Mouse (Mus musculus): ENCODE measurements around the gene Glod5. TPM values are rescaled to one million over a fixed set of nuclear protein-coding genes. Genes with fewer than 3 reads are reported as not detected.
"Not testable (repeated sequence)": the region's sequence is repeated elsewhere in the genome, so short reads cannot be mapped to it uniquely, and the experiment has no call there.

Glod5 gene
- total and polyA plus RNA-seq, 3 experiments, result not detected

- H3K79me2 ChIP-seq (replicated peaks; ENCODE audit: control insufficient read depth, extremely low read depth, insufficient read depth, poor library complexity, severe bottlenecking); H3K9me3 ChIP-seq (replicated peaks; ENCODE audit: low read length); H3K4me2 ChIP-seq (ENCODE audit: insufficient read depth, low read depth, poor library complexity, severe bottlenecking); H3K4me1 ChIP-seq (ENCODE audit: control insufficient read depth in 1 of 2, insufficient read depth in 2 of 2); H3K4me3 ChIP-seq (replicated peaks in 1 of 3; ENCODE audit: low read depth in 2 of 3, low read length in 2 of 3, poor library complexity in 1 of 3); DNase-seq (ENCODE audit: extremely low read depth); in situ Hi-C loops (cut with MboI; ENCODE audit: low pct_ligation_motif_present, low pct_unique_long_range_greater_than_20kb, low sequenced_read_pairs); H3K9ac ChIP-seq (ENCODE audit: insufficient read depth, low read depth); H3K27ac ChIP-seq (ENCODE audit: insufficient read depth, low read depth); H3K27me3 ChIP-seq (replicated peaks); H3K36me3 ChIP-seq (replicated peaks in 1 of 2; ENCODE audit: control insufficient read depth in 1 of 2, insufficient read depth in 1 of 2, low read length in 1 of 2); dilution Hi-C loops (cut with MboI; ENCODE audit: extremely low pct_ligation_motif_present, extremely low pct_unique_long_range_greater_than_20kb, low sequenced_read_pairs): not testable (repeated sequence)
- TF ChIP-seq ZNF384 (IDR thresholded peaks at IDR 0.05; ENCODE audit: low read depth, low read length) (0 out of 2 replicates have a peak, but pooled peaks have one; percentile 11), CTCF (conservative IDR thresholded peaks at IDR 0.05 in 1 of 2, IDR thresholded peaks at IDR 0.05 in 1 of 2; ENCODE audit: low read depth in 2 of 2, low read length in 2 of 2) (peak in 1 of 2 experiments; percentile 24; a peak in 1 of 4 replicates)
Measured at GRCm38 (mm10) chrX:8009356-8009755, 8.9 kb downstream of the Glod5 start.

DNA sequence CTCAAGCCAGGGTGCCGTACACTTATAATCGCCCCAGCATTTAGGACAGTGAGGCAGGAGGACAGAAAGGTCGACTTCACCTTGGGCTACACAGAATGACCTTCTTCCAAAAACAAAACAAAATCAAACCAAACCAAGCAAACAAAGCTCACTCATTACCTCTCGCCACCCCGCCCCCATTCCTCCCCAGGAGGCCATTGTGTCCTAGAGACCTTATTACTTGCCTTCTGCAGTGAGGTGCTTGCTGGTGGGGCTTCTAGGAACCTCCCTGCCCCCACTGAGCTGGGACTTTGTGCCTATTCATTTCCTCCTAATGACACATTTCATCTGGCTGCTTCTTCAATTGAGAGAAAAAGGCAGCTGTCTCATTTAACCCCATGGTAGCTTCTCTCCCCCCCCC, 9.7 kb downstream of the Glod5 start:
- dilution Hi-C loops (cut with MboI; ENCODE audit: extremely low pct_ligation_motif_present, extremely low pct_unique_long_range_greater_than_20kb, low sequenced_read_pairs), result no loop called here
- Histone ChIP-seq H3K4me1 (ENCODE audit: control insufficient read depth in 1 of 2, insufficient read depth in 2 of 2) (peaks cover 0 to 2% of the 10 kb centered on the region in 2 experiments; a peak in 1 of 4 replicates), H3K79me2 (replicated peaks; ENCODE audit: control insufficient read depth, extremely low read depth, insufficient read depth, poor library complexity, severe bottlenecking) (no peaks in the 10 kb centered on the region), H3K36me3 (replicated peaks in 1 of 2; ENCODE audit: control insufficient read depth in 1 of 2, insufficient read depth in 1 of 2, low read length in 1 of 2) (no peaks in the 10 kb centered on the region), H3K27ac (ENCODE audit: insufficient read depth, low read depth) (no peak overlapping the region), H3K9me3 (replicated peaks; ENCODE audit: low read length) (no peaks in the 10 kb centered on the region), H3K4me3 (replicated peaks in 1 of 3; ENCODE audit: low read depth in 2 of 3, low read length in 2 of 3, poor library complexity in 1 of 3) (no peak overlapping the region), H3K4me2 (ENCODE audit: insufficient read depth, low read depth, poor library complexity, severe bottlenecking) (no peak overlapping the region), H3K9ac (ENCODE audit: insufficient read depth, low read depth) (no peak overlapping the region), H3K27me3 (replicated peaks) (no peaks in the 10 kb centered on the region)
- in situ Hi-C loops (cut with MboI; ENCODE audit: low pct_ligation_motif_present, low pct_unique_long_range_greater_than_20kb, low sequenced_read_pairs), result no loop called here
- no peak for DNase-seq (ENCODE audit: extremely low read depth)
- no peak for TF ChIP-seq RAD21 (IDR thresholded peaks at IDR 0.05; ENCODE audit: low read depth, low read length)
- no peak for TF ChIP-seq MXI1 (IDR thresholded peaks at IDR 0.05; ENCODE audit: low read depth, low read length)
- no peak for TF ChIP-seq MAX (IDR thresholded peaks at IDR 0.05; ENCODE audit: low read length)
- TF ChIP-seq ZNF384 (IDR thresholded peaks at IDR 0.05; ENCODE audit: low read depth, low read length), result no peak
- no peak for TF ChIP-seq TBP (conservative IDR thresholded peaks at IDR 0.05; ENCODE audit: low read depth, low read length)
- no peak for TF ChIP-seq POLR2A (IDR thresholded peaks at IDR 0.05; ENCODE audit: low read depth, low read length)

DNA sequence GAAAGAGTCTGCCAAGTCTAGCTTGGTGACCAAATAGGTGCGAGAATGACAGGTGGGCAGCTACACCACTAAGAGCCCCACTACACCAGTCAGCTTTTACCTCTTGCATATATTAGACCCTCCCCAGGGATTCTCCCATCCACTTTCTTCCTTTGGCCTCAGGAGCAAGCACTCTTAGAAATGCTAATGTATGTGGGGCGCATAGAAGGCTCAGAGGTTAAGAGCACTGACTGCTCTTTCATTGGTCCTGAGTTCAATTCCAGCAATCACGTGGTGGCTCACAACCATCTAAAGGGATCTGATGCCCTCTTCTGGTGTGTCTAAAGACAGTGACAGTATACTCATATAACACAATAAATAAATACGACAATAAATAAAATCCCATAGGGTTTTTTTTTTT, 15.3 kb downstream of the Glod5 start:
- Histone ChIP-seq H3K4me1 (ENCODE audit: control insufficient read depth in 1 of 2, insufficient read depth in 2 of 2) (no peaks in the 10 kb centered on the region), H3K4me3 (replicated peaks in 1 of 3; ENCODE audit: low read depth in 2 of 3, low read length in 2 of 3, poor library complexity in 1 of 3) (no peak overlapping the region), H3K4me2 (ENCODE audit: insufficient read depth, low read depth, poor library complexity, severe bottlenecking) (no peak overlapping the region), H3K27me3 (replicated peaks) (no peaks in the 10 kb centered on the region), H3K9ac (ENCODE audit: insufficient read depth, low read depth) (no peak overlapping the region), H3K9me3 (replicated peaks; ENCODE audit: low read length) (no peaks in the 10 kb centered on the region), H3K27ac (ENCODE audit: insufficient read depth, low read depth) (no peak overlapping the region), H3K79me2 (replicated peaks; ENCODE audit: control insufficient read depth, extremely low read depth, insufficient read depth, poor library complexity, severe bottlenecking) (no peaks in the 10 kb centered on the region), H3K36me3 (replicated peaks in 1 of 2; ENCODE audit: control insufficient read depth in 1 of 2, insufficient read depth in 1 of 2, low read length in 1 of 2) (no peaks in the 10 kb centered on the region)
- TF ChIP-seq MAFK (IDR thresholded peaks at IDR 0.05; ENCODE audit: insufficient replicate concordance, low read length) (no peak), CTCF (conservative IDR thresholded peaks at IDR 0.05 in 1 of 2, IDR thresholded peaks at IDR 0.05 in 1 of 2; ENCODE audit: low read depth in 2 of 2, low read length in 2 of 2) (peak in 1 of 2 experiments; percentile 8; a peak in 1 of 4 replicates)
- dilution Hi-C loops (cut with MboI; ENCODE audit: extremely low pct_ligation_motif_present, extremely low pct_unique_long_range_greater_than_20kb, low sequenced_read_pairs) (no loop called here), in situ Hi-C loops (cut with MboI; ENCODE audit: low pct_ligation_motif_present, low pct_unique_long_range_greater_than_20kb, low sequenced_read_pairs) (no loop called here)
- DNase-seq (ENCODE audit: extremely low read depth), result no peak
